Mouse (Mus musculus) midbrain, postnatal 0 days (tissue): ENCODE data around the gene Olfr263. TPM values are rescaled to one million over a fixed set of nuclear protein-coding genes. Genes with fewer than 3 reads are reported as not detected.
"Not testable (repeated sequence)": the region's sequence is repeated elsewhere in the genome, so short reads cannot be mapped to it uniquely, and the experiment has no call there.

ENCODE experiments used
- ATAC-seq: fragments of 200-750 bp; cut with Nextera tagmentation; 2 replicates; pipeline ENCODE4 v1.8.0; 2017; ENCODE audit warnings: moderate number of reproducible peaks, mild to moderate bottlenecking, moderate TSS enrichment, moderate library complexity; ENCODE audit not compliant: low FRiP score
- DNase-seq: peaks from one replicate; pipeline ENCODE4 v3.0.0-alpha.2; 2015; ENCODE audit warnings: low spot score
- H3K27ac ChIP-seq: fragments of 300-500 bp; sonication (generic); 2 replicates; pipeline ENCODE4 v1.5.1; 2014; ENCODE audit warnings: low read depth, mild to moderate bottlenecking, low read length, mixed read lengths
- H3K27me3 ChIP-seq: fragments of 300-500 bp; sonication (generic); 2 replicates; pipeline ENCODE4 v1.6.1; 2014; ENCODE audit warnings: low read length, control low read depth, mixed read lengths; ENCODE audit not compliant: insufficient read depth
- H3K36me3 ChIP-seq: fragments of 300-500 bp; sonication (generic); 2 replicates; pipeline ENCODE4 v1.6.1; 2014; ENCODE audit warnings: low read length, control low read depth, mixed read lengths; ENCODE audit not compliant: insufficient read depth
- H3K4me1 ChIP-seq: fragments of 300-500 bp; sonication (generic); 2 replicates; pipeline ENCODE4 v1.6.1; 2014; ENCODE audit warnings: mild to moderate bottlenecking, control low read depth, antibody characterized with exemption, low read length, mixed read lengths; ENCODE audit not compliant: insufficient read depth
- H3K4me2 ChIP-seq: fragments of 300-500 bp; sonication (generic); 2 replicates; pipeline ENCODE4 v1.6.1; 2014; ENCODE audit warnings: low read depth, mild to moderate bottlenecking, low read length, mixed read lengths; ENCODE audit not compliant: poor library complexity, severe bottlenecking
- H3K4me3 ChIP-seq: fragments of 300-500 bp; sonication (generic); 2 replicates; pipeline ENCODE4 v1.5.1; 2014; ENCODE audit warnings: low read depth, mild to moderate bottlenecking, low read length, moderate library complexity
- H3K9ac ChIP-seq: fragments of 300-500 bp; sonication (generic); replicated peaks from 2 replicates; pipeline ENCODE4 v1.6.1; 2014; ENCODE audit warnings: mild to moderate bottlenecking, low read length, moderate library complexity, mixed read lengths; ENCODE audit not compliant: poor library complexity, severe bottlenecking
- H3K9me3 ChIP-seq: fragments of 300-500 bp; sonication (generic); 2 replicates; pipeline ENCODE4 v1.6.1; 2016; ENCODE audit warnings: low read length, control low read depth
- CTCF ChIP-seq: IDR thresholded peaks from 2 replicates; pipeline ENCODE4 v1.5.1; 2016; ENCODE audit warnings: antibody characterized with exemption, mild to moderate bottlenecking
- WGBS: fragments of 180-500 bp; shearing (Covaris S2); extraction: QIAGEN DNeasy Blood & Tissue Kit; methylation state at CpG from one replicate; pipeline ENCODE4 v1.1.7; 2014; 5-methylcytosine and 5-hydroxymethylcytosine counted together
- polyA plus RNA-seq: library from polyadenylated mRNA; unstranded; fragments of >200 nt; fragmentation: Nextera tagmentation; extraction: Ambion mirVana; gene quantifications from 2 replicates; pipeline ENCODE4 v1.2.1, GENCODE M21; 2015
- total RNA-seq: library from RNA; depleted of rRNA; stranded (reverse); fragments of >200 nt; gene quantifications from 2 replicates; pipeline ENCODE4 v1.2.3, GENCODE M21; 2014; rRNA removed

Olfr263 gene
- total RNA-seq, result not detected in 2 replicates
- polyA plus RNA-seq, result not detected in 2 replicates

- H3K4me3 ChIP-seq, H3K4me1 ChIP-seq, H3K4me2 ChIP-seq, H3K27ac ChIP-seq, H3K9me3 ChIP-seq, ATAC-seq, DNase-seq, H3K9ac ChIP-seq, H3K27me3 ChIP-seq, H3K36me3 ChIP-seq: not testable (repeated sequence)
- 67% methylated on average over 3 of the region's 3 CpGs for WGBS
Observed at GRCm38 (mm10) chr13:21129339-21129738, at the start of gene Olfr263. Olfr263 (plus strand) TSS chr13:21129639.

- ATAC-seq, result no peak
- no peaks in the 10 kb centered on the region for H3K9me3 ChIP-seq
- no peak for TF ChIP-seq CTCF
- no peak overlapping the region for H3K27ac ChIP-seq
- DNase-seq, result no peak
- H3K4me3 ChIP-seq, result no peak overlapping the region
- no peak overlapping the region for H3K4me2 ChIP-seq
- H3K27me3 ChIP-seq, result no peaks in the 10 kb centered on the region
- no peaks in the 10 kb centered on the region for H3K4me1 ChIP-seq
- no peak overlapping the region for H3K9ac ChIP-seq
- 76% methylated on average over 2 of the region's 2 CpGs for whole genome bisulfite sequencing
- H3K36me3 ChIP-seq, result no peaks in the 10 kb centered on the region
Observed at GRCm38 (mm10) chr13:21082686-21083085, 46.8 kb upstream of the Olfr263 start.

- no peak for TF ChIP-seq CTCF
- H3K27ac ChIP-seq, result no peak overlapping the region
- no peaks in the 10 kb centered on the region for H3K9me3 ChIP-seq
- 95% methylated on average over 3 of the region's 3 CpGs for WGBS
- H3K36me3 ChIP-seq, result no peaks in the 10 kb centered on the region
- DNase-seq, result no peak
- H3K27me3 ChIP-seq, result no peaks in the 10 kb centered on the region
- ATAC-seq, result no peak
- no peaks in the 10 kb centered on the region for H3K4me1 ChIP-seq
- H3K4me2 ChIP-seq, result no peak overlapping the region
- H3K4me3 ChIP-seq, result no peak overlapping the region
- H3K9ac ChIP-seq, result no peak overlapping the region
Observed at GRCm38 (mm10) chr13:21109759-21110158, 19.7 kb upstream of the Olfr263 start.

GRCm38 (mm10) chr13:21110441-21110840 is 19.0 kb upstream of the Olfr263 start:
- no peak overlapping the region for H3K9ac ChIP-seq
- no peak overlapping the region for H3K4me2 ChIP-seq
- H3K36me3 ChIP-seq, result no peaks in the 10 kb centered on the region
- ATAC-seq (no peak), DNase-seq (no peak)
- H3K4me3 ChIP-seq, result no peak overlapping the region
- no peaks in the 10 kb centered on the region for H3K9me3 ChIP-seq
- H3K27ac ChIP-seq, result no peak overlapping the region
- H3K27me3 ChIP-seq, result no peaks in the 10 kb centered on the region
- no peak for TF ChIP-seq CTCF
- WGBS, result 87% methylated on average over 6 of the region's 6 CpGs
- H3K4me1 ChIP-seq, result no peaks in the 10 kb centered on the region

- not testable (repeated sequence) for H3K4me3 ChIP-seq, ATAC-seq, H3K4me2 ChIP-seq, H3K36me3 ChIP-seq, H3K27me3 ChIP-seq, H3K4me1 ChIP-seq, H3K9ac ChIP-seq, H3K27ac ChIP-seq, H3K9me3 ChIP-seq, DNase-seq
- 64% methylated on average over 3 of the region's 3 CpGs for WGBS
Observed at GRCm38 (mm10) chr13:21111183-21111582, 18.3 kb upstream of the Olfr263 start, which contains the start of gene Olfr1369-ps1. Olfr1369-ps1 (plus strand) TSS chr13:21111483.

- DNase-seq (no peak), ATAC-seq (no peak)
- no peak for TF ChIP-seq CTCF
- Histone ChIP-seq H3K4me2 (no peak overlapping the region), H3K9ac (no peak overlapping the region), H3K9me3 (no peaks in the 10 kb centered on the region), H3K27ac (no peak overlapping the region), H3K36me3 (no peaks in the 10 kb centered on the region), H3K27me3 (no peaks in the 10 kb centered on the region), H3K4me1 (no peaks in the 10 kb centered on the region), H3K4me3 (no peak overlapping the region)
- WGBS, result 82% methylated on average over 4 of the region's 4 CpGs
Observed at GRCm38 (mm10) chr13:21114121-21114520, 15.3 kb upstream of the Olfr263 start.
